Mouse (Mus musculus): ENCODE data around the gene Klf12. TPM values are rescaled to one million over a fixed set of nuclear protein-coding genes. Genes with fewer than 3 reads are reported as not detected.

The Klf12 gene
- total and polyA plus RNA-seq, 2 experiments, result 20.7 to 29.2 TPM

DNA sequence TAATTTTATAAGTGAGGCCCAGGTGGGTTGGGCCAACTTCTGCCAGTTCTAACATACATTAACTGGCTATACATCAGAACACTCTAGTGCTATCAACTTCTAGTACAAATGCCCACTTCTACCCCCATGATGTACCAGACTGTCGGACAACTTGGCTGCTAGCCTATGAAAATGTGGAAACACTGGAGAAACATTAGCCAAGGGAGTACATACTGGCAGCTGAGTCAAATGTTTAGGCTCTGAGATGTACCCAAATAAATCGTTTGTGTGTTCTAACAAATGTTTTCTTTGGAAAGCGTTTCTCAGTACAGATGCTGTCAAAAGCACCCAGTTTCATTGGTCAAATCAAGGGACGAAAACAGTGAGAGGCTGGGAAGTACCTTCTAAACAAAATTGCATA, 152.0 kb downstream of the Klf12 start:
- no peak for TF ChIP-seq POLR2A (IDR thresholded peaks at IDR 0.05; ENCODE audit: extremely low read depth, insufficient read depth, low read length)
- Histone ChIP-seq H3K27ac (replicated peaks; ENCODE audit: insufficient read depth, low read depth, low read length) (no peak overlapping the region), H3K4me1 (ENCODE audit: control insufficient read depth, insufficient read depth, low read length) (peaks cover 14% of the 10 kb centered on the region), H3K36me3 (ENCODE audit: control insufficient read depth, insufficient read depth, low read length) (no peaks in the 10 kb centered on the region), H3K79me2 (ENCODE audit: control insufficient read depth, insufficient read depth, low read length) (peaks cover under 1% of the 10 kb centered on the region; the same call in 1 of the 2 replicates), H3K9ac (ENCODE audit: low read depth, low read length) (no peak overlapping the region), H3K4me3 (ENCODE audit: insufficient read depth, low read depth, low read length) (no peak overlapping the region), H3K27me3 (ENCODE audit: control insufficient read depth, insufficient read depth, low read length) (no peaks in the 10 kb centered on the region)
- WGBS, result 19% methylated on average over 4 of the region's 4 CpGs
- peak; percentile 90 for DNase-seq (ENCODE audit: extremely low read depth, low read depth, low spot score)

- H3K79me2 ChIP-seq (ENCODE audit: control insufficient read depth, insufficient read depth, low read length), result peaks cover 14% of the 10 kb centered on the region; the same call in 1 of the 2 replicates
- no peak overlapping the region for H3K27ac ChIP-seq (replicated peaks; ENCODE audit: insufficient read depth, low read depth, low read length)
- peak; percentile 68 for DNase-seq (ENCODE audit: extremely low read depth, low read depth, low spot score)
- no peak overlapping the region for H3K4me3 ChIP-seq (ENCODE audit: insufficient read depth, low read depth, low read length)
- WGBS, result 55% methylated on average over 6 of the region's 6 CpGs
- no peaks in the 10 kb centered on the region for H3K27me3 ChIP-seq (ENCODE audit: control insufficient read depth, insufficient read depth, low read length)
- no peaks in the 10 kb centered on the region for H3K36me3 ChIP-seq (ENCODE audit: control insufficient read depth, insufficient read depth, low read length)
- TF ChIP-seq CTCF (IDR thresholded peaks at IDR 0.05; ENCODE audit: low read depth, low read length) (no peak), POLR2A (IDR thresholded peaks at IDR 0.05; ENCODE audit: extremely low read depth, insufficient read depth, low read length) (no peak)
- no peak overlapping the region for H3K9ac ChIP-seq (ENCODE audit: low read depth, low read length)
- peaks cover 5% of the 10 kb centered on the region for H3K4me1 ChIP-seq (ENCODE audit: control insufficient read depth, insufficient read depth, low read length)
Measured at GRCm38 (mm10) chr14:100126126-100126525, 158.4 kb downstream of the Klf12 start.

DNA sequence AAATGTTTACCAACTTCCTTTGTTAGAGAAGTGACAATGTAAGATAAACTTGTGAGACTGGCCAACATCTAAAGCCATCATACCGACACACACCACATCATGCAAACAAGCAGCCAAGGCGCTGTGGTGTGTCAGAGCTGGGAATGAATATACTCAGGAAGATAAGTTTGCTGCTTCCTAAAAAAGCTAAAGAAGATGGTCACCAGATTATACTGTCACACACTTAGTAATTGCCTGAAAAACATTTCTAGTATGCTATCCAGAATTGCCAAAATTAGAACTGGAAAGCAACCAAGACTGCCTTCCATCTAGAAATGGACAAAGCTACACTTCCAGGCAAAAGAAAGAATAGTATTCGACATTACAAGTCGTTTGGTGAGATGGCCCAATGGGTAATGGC, 163.4 kb downstream of the Klf12 start:
- Histone ChIP-seq H3K4me1 (ENCODE audit: control insufficient read depth, insufficient read depth, low read length) (peaks cover 9% of the 10 kb centered on the region), H3K79me2 (ENCODE audit: control insufficient read depth, insufficient read depth, low read length) (peaks cover 15% of the 10 kb centered on the region), H3K27ac (replicated peaks; ENCODE audit: insufficient read depth, low read depth, low read length) (no peak overlapping the region), H3K27me3 (ENCODE audit: control insufficient read depth, insufficient read depth, low read length) (no peaks in the 10 kb centered on the region), H3K36me3 (ENCODE audit: control insufficient read depth, insufficient read depth, low read length) (no peaks in the 10 kb centered on the region), H3K9ac (ENCODE audit: low read depth, low read length) (no peak overlapping the region), H3K4me3 (ENCODE audit: insufficient read depth, low read depth, low read length) (no peak overlapping the region)
- TF ChIP-seq CTCF (IDR thresholded peaks at IDR 0.05; ENCODE audit: low read depth, low read length), result no peak
- no peak for TF ChIP-seq POLR2A (IDR thresholded peaks at IDR 0.05; ENCODE audit: extremely low read depth, insufficient read depth, low read length)
- DNase-seq (ENCODE audit: extremely low read depth, low read depth, low spot score), result no peak
- 93% methylated on average over 4 of the region's 4 CpGs for WGBS

DNA sequence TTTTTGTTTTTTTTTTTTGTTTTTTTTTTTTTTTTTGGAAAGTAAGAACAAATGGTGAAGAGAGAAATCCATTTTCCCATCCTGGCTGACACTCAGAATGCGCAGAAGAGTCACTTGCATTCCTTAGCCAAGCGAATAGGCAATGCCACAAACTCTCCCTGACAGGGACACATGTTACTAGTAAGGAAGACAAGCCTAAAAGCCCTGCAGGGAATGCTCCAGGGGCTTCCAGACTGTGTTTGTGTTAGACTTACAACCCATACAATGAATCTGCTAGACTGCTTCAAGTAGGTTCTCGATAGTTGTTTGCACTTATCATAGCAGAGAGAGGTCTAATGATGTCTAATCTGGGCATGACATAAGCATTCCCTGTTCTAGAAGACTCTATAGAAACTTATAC, 164.6 kb downstream of the Klf12 start:
- no peak for DNase-seq (ENCODE audit: extremely low read depth, low read depth, low spot score)
- H3K79me2 ChIP-seq (ENCODE audit: control insufficient read depth, insufficient read depth, low read length), result peaks cover 17% of the 10 kb centered on the region
- no peaks in the 10 kb centered on the region for H3K27me3 ChIP-seq (ENCODE audit: control insufficient read depth, insufficient read depth, low read length)
- H3K9ac ChIP-seq (ENCODE audit: low read depth, low read length), result no peak overlapping the region
- WGBS, result 90% methylated on average over 3 of the region's 3 CpGs
- H3K36me3 ChIP-seq (ENCODE audit: control insufficient read depth, insufficient read depth, low read length), result no peaks in the 10 kb centered on the region
- peaks cover 6% of the 10 kb centered on the region for H3K4me1 ChIP-seq (ENCODE audit: control insufficient read depth, insufficient read depth, low read length)
- no peak overlapping the region for H3K4me3 ChIP-seq (ENCODE audit: insufficient read depth, low read depth, low read length)
- no peak for TF ChIP-seq POLR2A (IDR thresholded peaks at IDR 0.05; ENCODE audit: extremely low read depth, insufficient read depth, low read length)
- no peak for TF ChIP-seq CTCF (IDR thresholded peaks at IDR 0.05; ENCODE audit: low read depth, low read length)
- no peak overlapping the region for H3K27ac ChIP-seq (replicated peaks; ENCODE audit: insufficient read depth, low read depth, low read length)

DNA sequence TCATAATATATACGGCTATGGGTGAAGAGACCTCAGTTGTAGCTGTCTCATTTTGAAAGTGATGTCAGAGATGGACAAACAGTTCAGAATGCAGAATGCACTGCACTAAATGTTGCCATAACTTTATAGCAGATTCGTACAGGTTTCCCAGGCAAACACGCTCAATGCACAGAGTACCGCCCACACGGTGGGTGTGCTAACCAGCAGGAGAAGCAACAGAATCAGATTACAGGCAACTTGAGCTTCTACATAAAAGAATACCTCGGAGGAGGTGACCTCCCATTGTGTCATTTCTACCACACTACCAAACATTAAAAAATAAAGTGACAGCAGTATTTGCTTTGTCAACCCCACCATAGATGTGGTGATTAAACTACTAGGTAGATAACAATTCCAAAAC, 171.1 kb downstream of the Klf12 start:
- no peak overlapping the region for H3K27ac ChIP-seq (replicated peaks; ENCODE audit: insufficient read depth, low read depth, low read length)
- H3K9ac ChIP-seq (ENCODE audit: low read depth, low read length), result no peak overlapping the region
- 0 out of 2 replicates have a peak, but pooled peaks cover under 1% of the 10 kb centered on the region for H3K36me3 ChIP-seq (ENCODE audit: control insufficient read depth, insufficient read depth, low read length)
- no peak for TF ChIP-seq CTCF (IDR thresholded peaks at IDR 0.05; ENCODE audit: low read depth, low read length)
- TF ChIP-seq POLR2A (IDR thresholded peaks at IDR 0.05; ENCODE audit: extremely low read depth, insufficient read depth, low read length), result no peak
- peaks cover 13% of the 10 kb centered on the region for H3K79me2 ChIP-seq (ENCODE audit: control insufficient read depth, insufficient read depth, low read length)
- H3K4me3 ChIP-seq (ENCODE audit: insufficient read depth, low read depth, low read length), result no peak overlapping the region
- peaks cover 6% of the 10 kb centered on the region for H3K4me1 ChIP-seq (ENCODE audit: control insufficient read depth, insufficient read depth, low read length)
- DNase-seq (ENCODE audit: extremely low read depth, low read depth, low spot score), result no peak
- H3K27me3 ChIP-seq (ENCODE audit: control insufficient read depth, insufficient read depth, low read length), result no peaks in the 10 kb centered on the region
- WGBS, result 70% methylated on average over 6 of the region's 6 CpGs

GRCm38 (mm10) chr14:100111735-100112134, 172.7 kb downstream of the Klf12 start:
- H3K27me3 ChIP-seq (ENCODE audit: control insufficient read depth, insufficient read depth, low read length), result no peaks in the 10 kb centered on the region
- no peak for DNase-seq (ENCODE audit: extremely low read depth, low read depth, low spot score)
- H3K4me3 ChIP-seq (ENCODE audit: insufficient read depth, low read depth, low read length), result no peak overlapping the region
- 60% methylated on average over 1 of the region's 1 CpGs for WGBS
- TF ChIP-seq POLR2A (IDR thresholded peaks at IDR 0.05; ENCODE audit: extremely low read depth, insufficient read depth, low read length) (no peak), CTCF (IDR thresholded peaks at IDR 0.05; ENCODE audit: low read depth, low read length) (no peak)
- peaks cover 4% of the 10 kb centered on the region for H3K36me3 ChIP-seq (ENCODE audit: control insufficient read depth, insufficient read depth, low read length)
- peaks cover 4% of the 10 kb centered on the region; the same call in 1 of the 2 replicates for H3K4me1 ChIP-seq (ENCODE audit: control insufficient read depth, insufficient read depth, low read length)
- no peak overlapping the region for H3K27ac ChIP-seq (replicated peaks; ENCODE audit: insufficient read depth, low read depth, low read length)
- H3K79me2 ChIP-seq (ENCODE audit: control insufficient read depth, insufficient read depth, low read length), result peaks cover 11% of the 10 kb centered on the region
- no peak overlapping the region for H3K9ac ChIP-seq (ENCODE audit: low read depth, low read length)
